Mouse (Mus musculus) hematopoietic stem cell, adult 5-6 weeks (primary cell): ENCODE measurements around the gene Il2ra. TPM values are rescaled to one million over a fixed set of nuclear protein-coding genes. Genes with fewer than 3 reads are reported as not detected.

Experiments used
- ATAC-seq, 2 experiments: fragments of 125-278 bp in 1 of 2; replicated peaks in 1 of 2; 2 replicates each; pipeline ENCODE4 v1.8.0; 2016 to 2017; ENCODE audit warnings: inconsistent platforms in 2 of 2, mild to moderate bottlenecking in 2 of 2, moderate number of reproducible peaks in 2 of 2, low read depth in 1 of 2, moderate TSS enrichment in 1 of 2; ENCODE audit not compliant: low FRiP score in 2 of 2, poor library complexity in 2 of 2, severe bottlenecking in 2 of 2, insufficient read depth in 1 of 2, low TSS enrichment in 1 of 2
- total RNA-seq: library from RNA; stranded (forward); fragments of 172-1452, 232-1000 nt; gene quantifications from 2 replicates; pipeline ENCODE4 v1.2.3, GENCODE M21; 2017

Gene Il2ra
- total RNA-seq, 1 experiment from 2014 or later, result 5.3 TPM

- ATAC-seq, result no peak
Observed at GRCm38 (mm10) chr2:11644057-11644456, 1.4 kb downstream of the Il2ra start.

DNA sequence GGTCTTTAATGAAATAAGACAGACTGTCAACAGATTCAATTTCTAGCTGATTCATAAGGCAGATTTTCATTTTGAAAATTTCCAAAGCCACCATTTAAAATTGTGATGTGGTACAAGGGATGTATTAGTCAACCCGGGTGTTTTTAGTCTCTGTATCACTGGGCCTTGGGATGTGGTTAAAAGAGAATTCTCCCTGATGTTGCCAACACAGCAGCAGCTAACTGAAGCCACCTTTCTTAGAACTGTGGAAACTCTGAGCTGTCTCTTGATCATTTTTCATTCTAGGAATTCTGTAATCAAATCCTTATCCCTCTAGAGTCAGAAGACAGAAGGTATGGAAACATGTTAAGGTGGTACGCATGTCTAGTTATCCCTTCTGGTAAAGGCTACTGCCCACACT is 2.7 kb downstream of the Il2ra start:
- no peak for ATAC-seq

DNA sequence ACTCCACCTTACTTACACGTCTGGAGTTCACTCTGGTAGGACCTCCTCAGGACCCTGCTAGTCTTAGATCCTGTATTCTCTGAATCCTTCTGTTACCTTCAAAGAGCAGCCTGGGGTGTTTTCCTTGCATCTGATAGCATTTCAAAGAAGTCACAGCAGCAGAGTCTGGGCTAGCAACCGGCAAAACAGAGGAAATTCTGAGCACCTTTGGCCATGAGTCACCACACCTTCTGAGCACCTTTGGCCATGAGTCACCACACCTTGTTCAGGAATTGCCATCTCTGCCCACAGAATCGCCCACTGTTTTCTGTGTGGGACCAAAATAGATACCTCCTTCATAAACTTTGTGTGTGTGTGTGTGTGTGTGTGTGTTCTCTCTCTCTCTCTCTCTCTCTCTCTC is 8.9 kb downstream of the Il2ra start:
- ATAC-seq, result no peak

DNA sequence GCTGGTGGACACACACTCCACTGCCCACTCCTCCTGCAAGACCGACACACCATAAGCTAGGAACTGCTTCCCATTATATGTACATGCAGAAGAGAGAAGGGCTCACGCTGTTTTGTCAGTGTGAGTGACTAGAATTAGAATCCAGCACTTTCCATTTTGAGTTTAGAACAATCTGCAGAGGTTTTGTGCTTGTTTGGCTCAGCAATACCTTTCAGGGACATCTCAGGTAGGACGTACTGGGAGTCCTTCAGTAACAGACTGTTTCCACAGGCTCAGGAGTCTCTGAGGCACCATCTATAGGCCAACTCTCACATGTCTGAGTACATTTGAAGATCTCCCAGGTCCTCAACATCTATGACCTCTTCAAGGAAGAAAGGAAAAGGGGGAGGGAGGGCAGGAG is 9.6 kb downstream of the Il2ra start:
- no peak for ATAC-seq

- ATAC-seq, result no peak
Observed at GRCm38 (mm10) chr2:11652780-11653179, 10.2 kb downstream of the Il2ra start.

DNA sequence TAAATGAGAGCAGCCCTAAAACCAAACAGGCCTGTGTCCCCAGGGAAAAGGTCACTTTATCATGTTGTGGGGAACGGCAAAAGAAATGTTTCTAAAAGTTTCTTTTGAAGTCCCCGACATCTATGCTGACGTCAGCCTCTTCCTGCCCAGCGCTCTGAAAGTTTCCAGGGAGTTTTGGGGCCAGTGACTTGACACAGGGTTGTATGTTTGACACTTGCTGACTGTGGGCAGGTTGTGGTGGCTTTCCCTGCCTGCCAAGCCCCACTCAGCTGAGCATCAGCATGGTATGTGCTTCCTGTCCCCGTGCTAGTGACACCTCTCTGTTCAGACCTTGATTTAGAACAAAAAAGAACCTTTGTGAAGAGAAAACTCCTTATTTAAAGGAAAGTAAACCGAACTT is 10.7 kb downstream of the Il2ra start:
- peak; percentile 95 to 97 for ATAC-seq

DNA sequence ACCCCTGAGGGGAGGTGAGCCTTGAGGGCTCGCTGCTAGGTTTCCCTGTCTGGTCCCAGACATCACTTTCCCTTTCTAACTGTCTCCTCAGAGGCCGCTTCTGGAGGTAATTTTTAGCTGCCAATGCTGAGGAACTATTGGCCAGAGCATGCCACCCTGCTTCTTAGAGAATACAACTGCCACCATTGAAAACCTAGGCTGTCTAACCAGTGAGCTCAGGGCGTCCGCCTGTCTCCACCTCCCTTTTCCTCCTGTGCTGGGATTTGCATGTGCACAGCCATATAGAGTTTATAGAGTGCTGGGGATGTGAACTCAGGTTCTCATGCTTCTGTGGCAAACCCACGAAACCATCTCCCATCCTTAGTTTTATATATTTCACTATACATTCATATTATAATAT is 11.2 kb downstream of the Il2ra start:
- no peak for ATAC-seq

DNA sequence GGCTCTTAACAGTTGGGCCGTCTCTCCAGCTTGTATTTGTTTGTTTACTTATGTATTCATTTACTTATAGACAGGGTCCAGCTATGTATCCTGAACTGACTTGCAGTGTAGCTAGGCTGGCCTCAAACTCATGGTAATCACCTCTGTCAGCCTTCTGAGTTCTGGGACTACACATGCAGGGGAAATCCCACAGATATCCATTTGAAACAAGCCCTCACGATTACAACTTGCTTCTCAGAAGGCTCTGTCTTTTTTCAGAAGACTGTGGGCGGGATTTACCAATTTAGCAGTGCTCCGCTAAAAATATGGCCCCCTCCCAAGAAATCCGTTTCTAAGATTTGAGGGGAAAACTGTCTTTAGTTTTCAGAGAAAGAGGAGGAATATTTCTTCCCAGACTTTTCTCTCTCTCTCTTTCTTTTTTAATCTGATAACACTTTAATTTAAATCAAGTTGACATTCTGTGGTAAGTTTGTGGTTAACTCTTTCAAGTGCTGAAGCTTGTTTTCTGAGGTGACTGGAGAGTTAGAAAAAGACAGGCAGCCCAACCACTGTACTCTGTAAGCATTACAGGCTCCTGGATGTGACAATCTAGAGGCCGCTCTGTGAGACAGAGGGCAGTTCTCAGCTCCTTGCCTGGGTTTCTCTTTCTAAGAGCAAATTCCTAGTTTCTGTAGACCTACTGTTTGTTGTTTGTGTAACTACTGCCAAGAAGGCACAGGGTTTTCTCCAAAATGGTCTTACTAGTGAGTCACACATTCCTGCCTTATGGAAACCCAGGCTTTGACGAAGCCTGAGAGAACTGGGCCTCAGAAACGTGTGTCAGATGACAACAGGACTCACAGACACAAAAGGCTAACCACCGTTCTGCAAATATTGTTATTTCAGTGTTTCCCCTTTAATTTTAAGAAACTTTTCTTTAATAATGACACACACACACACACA is 12.7 kb downstream of the Il2ra start:
- peak; percentile 56 to 58; a peak in 3 of 4 replicates for ATAC-seq

DNA sequence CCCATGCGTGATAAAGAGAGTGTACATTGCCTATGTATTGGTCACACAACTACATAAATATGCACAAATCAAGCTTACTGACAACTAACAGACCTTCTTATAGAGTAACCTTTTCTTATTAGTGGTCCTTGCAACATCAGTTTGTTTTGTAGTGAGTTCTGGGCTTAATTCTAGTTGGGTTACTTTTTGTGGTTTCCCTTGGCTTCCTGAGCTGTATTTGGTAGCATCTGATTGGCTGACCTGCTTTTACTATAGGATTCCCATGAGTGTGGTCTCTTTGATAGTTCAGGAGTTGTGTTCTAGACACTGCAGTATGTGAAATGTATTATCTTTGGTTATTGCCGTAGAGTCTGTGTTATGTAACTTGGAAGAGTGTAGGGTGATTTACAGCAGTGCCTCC is 15.0 kb downstream of the Il2ra start:
- ATAC-seq, result no peak

DNA sequence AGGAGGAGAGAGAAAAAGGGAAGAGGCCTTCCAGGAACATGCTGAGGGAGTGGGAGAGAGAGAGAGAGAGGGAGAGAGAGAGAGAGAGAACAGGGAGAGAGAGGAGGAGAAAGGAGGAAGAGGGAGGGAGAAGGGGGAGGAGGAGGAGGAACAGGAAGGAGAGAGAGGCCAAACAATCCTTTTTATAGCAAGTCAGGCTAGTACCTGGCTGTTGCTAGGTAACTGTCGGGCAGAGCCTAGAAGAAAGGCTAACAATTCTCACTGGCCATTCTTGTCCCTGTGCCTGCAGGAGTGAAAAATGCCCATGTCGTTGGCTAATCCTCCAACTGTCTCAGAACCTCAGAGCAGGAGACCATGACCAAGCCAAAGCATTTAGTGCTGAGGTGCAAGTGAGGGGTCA is 16.7 kb downstream of the Il2ra start:
- ATAC-seq, result no peak

DNA sequence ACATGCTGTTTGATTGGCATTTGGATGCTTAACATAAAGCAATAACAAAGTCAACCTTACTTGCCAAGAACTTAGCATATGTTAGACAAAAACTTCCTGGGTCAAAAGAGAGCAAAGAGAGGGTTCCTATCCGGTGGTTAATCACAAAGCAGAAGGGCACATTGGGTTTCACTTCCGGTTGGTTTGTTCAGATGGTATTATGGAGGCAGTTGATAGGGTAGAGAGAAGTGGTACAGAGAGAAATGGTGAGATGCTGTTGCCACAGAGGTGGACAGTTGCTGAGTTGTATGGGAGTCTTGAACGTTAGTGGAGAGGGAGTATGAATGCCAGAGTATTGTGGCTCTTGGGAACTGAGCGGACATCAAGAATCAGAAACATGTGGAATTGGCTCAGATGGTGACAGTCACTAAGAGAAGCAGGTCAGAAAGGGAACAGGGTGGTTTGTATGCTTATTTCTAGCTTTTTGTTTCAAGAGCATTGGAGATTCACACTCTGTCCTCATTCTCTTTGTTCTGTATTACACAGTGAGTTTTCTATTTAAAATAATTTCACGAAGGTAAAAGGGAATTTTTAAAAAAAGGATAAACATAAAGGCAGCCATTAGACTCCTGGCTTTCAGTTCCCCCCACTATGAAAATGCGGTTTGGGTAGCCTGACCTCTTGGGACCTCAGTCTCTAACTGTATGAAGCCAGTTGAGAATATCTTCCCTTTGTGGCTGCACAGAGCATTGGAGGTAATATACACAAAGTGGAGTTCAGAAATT is 19.7 kb downstream of the Il2ra start:
- ATAC-seq, result no peak

DNA sequence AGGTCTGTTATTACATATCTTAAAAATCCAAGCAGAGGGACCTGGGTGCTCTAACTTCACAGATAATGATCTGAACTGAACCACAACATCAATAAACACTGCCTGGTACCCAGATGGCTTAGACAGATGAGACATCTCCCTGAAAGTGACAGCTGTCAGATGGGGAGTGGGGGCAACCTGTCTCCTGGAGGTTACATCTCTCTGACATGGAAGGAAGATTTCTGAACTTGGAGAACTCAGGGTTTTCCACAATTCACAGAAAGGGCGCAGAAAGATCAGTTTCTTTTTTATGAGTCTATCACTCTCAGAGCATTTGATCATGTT is 20.3 kb downstream of the Il2ra start:
- ATAC-seq, result no peak

- peak; percentile 98 to 99 for ATAC-seq
Observed at GRCm38 (mm10) chr2:11663961-11664360, 21.4 kb downstream of the Il2ra start.

- peak; percentile 18 to 30; a peak in 1 of 4 replicates for ATAC-seq
Observed at GRCm38 (mm10) chr2:11664367-11664766, 21.8 kb downstream of the Il2ra start.

DNA sequence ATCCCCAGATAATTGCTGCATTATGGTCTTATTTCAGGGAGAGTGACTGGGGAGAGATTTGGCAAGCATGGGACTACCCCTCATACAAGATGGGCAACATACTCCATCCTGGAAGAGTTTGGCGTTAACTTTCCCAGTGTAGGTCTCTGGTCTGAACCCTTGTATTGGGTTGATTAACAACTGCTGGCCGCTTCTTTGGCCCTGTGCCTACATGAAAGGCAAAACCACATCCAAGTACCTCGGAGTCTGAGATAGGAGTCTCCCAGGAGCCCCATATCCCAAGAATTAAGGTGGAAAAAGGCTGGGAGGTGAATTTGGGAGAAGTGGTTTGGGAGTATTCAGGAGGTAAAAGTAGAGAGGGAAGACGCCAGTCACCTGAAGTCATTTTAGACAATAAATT is 22.2 kb downstream of the Il2ra start:
- no peak for ATAC-seq

GRCm38 (mm10) chr2:11665326-11665725 is 22.7 kb downstream of the Il2ra start:
- ATAC-seq, result no peak

- peak; percentile 76 to 78 for ATAC-seq
Observed at GRCm38 (mm10) chr2:11672144-11672543, 29.5 kb downstream of the Il2ra start.

- no peak for ATAC-seq
Observed at GRCm38 (mm10) chr2:11679626-11680025, 37.0 kb downstream of the Il2ra start.
